Mouse (Mus musculus): ENCODE data around the gene Mindy4b-ps. TPM values are rescaled to one million over a fixed set of nuclear protein-coding genes. Genes with fewer than 3 reads are reported as not detected.
"Not testable (repeated sequence)": the region's sequence is repeated elsewhere in the genome, so short reads cannot be mapped to it uniquely, and the experiment has no call there.

Mindy4b-ps gene
- 0.12 and 0.21 TPM in 2 replicates for polyA plus RNA-seq (2015; fragmentation: Nextera tagmentation; extraction: Ambion mirVana)

GRCm38 (mm10) chr3:58822211-58822610, at the start of gene Mindy4b-ps:
Gene Mindy4b-ps (minus strand): TSS chr3:58822311.
- ATAC-seq = no peak
- no peak within 1 kb of the TSS for H3K4me2 ChIP-seq (ENCODE audit: low read length)
- H3K4me1 ChIP-seq (ENCODE audit: control insufficient read depth, insufficient read depth, low read depth, low read length) = peaks cover 4% of the 10 kb centered on the region; the same call in 1 of the 2 replicates
- no peak within 1 kb of the TSS for H3K4me3 ChIP-seq (ENCODE audit: low read length)
- H3K9me3 ChIP-seq (ENCODE audit: control insufficient read depth, low read length) = no peaks in the 10 kb centered on the region
- 76% methylated on average over 4 of the region's 4 CpGs for WGBS
- no peaks in the 10 kb centered on the region for H3K27me3 ChIP-seq (replicated peaks; ENCODE audit: control insufficient read depth, insufficient read depth, low read length)
- no peak within 1 kb of the TSS for H3K27ac ChIP-seq (ENCODE audit: low read depth, low read length)
- H3K9ac ChIP-seq (ENCODE audit: low read depth, low read length) = no peak within 1 kb of the TSS
- no peaks in the 10 kb centered on the region for H3K36me3 ChIP-seq (ENCODE audit: control insufficient read depth, insufficient read depth, low read length)

GRCm38 (mm10) chr3:58871882-58872281, 49.8 kb upstream of the Mindy4b-ps start:
- not testable (repeated sequence) for H3K4me2 ChIP-seq (ENCODE audit: low read length); H3K27me3 ChIP-seq (replicated peaks; ENCODE audit: control insufficient read depth, insufficient read depth, low read length); H3K36me3 ChIP-seq (ENCODE audit: control insufficient read depth, insufficient read depth, low read length); H3K27ac ChIP-seq (ENCODE audit: low read depth, low read length); H3K9me3 ChIP-seq (ENCODE audit: control insufficient read depth, low read length); H3K4me3 ChIP-seq (ENCODE audit: low read length); H3K4me1 ChIP-seq (ENCODE audit: control insufficient read depth, insufficient read depth, low read depth, low read length); ATAC-seq; H3K9ac ChIP-seq (ENCODE audit: low read depth, low read length)
- 70% methylated on average over 2 of the region's 2 CpGs for WGBS

GRCm38 (mm10) chr3:58865690-58866089, 43.6 kb upstream of the Mindy4b-ps start:
- H3K27me3 ChIP-seq (replicated peaks; ENCODE audit: control insufficient read depth, insufficient read depth, low read length) = no peaks in the 10 kb centered on the region
- H3K9ac ChIP-seq (ENCODE audit: low read depth, low read length) = no peak overlapping the region
- H3K27ac ChIP-seq (ENCODE audit: low read depth, low read length) = no peak overlapping the region
- no peaks in the 10 kb centered on the region for H3K9me3 ChIP-seq (ENCODE audit: control insufficient read depth, low read length)
- H3K36me3 ChIP-seq (ENCODE audit: control insufficient read depth, insufficient read depth, low read length) = no peaks in the 10 kb centered on the region
- no peak overlapping the region for H3K4me3 ChIP-seq (ENCODE audit: low read length)
- no peak overlapping the region for H3K4me2 ChIP-seq (ENCODE audit: low read length)
- peak; percentile 17; the same call in 1 of the 2 replicates for ATAC-seq
- WGBS = 29% methylated on average over 7 of the region's 7 CpGs
- H3K4me1 ChIP-seq (ENCODE audit: control insufficient read depth, insufficient read depth, low read depth, low read length) = no peaks in the 10 kb centered on the region

GRCm38 (mm10) chr3:58862976-58863375, 40.9 kb upstream of the Mindy4b-ps start:
- Histone ChIP-seq H3K9me3 (ENCODE audit: control insufficient read depth, low read length) (no peaks in the 10 kb centered on the region), H3K4me3 (ENCODE audit: low read length) (no peak overlapping the region), H3K27me3 (replicated peaks; ENCODE audit: control insufficient read depth, insufficient read depth, low read length) (no peaks in the 10 kb centered on the region), H3K9ac (ENCODE audit: low read depth, low read length) (no peak overlapping the region), H3K4me1 (ENCODE audit: control insufficient read depth, insufficient read depth, low read depth, low read length) (no peaks in the 10 kb centered on the region), H3K36me3 (ENCODE audit: control insufficient read depth, insufficient read depth, low read length) (no peaks in the 10 kb centered on the region), H3K4me2 (ENCODE audit: low read length) (no peak overlapping the region), H3K27ac (ENCODE audit: low read depth, low read length) (no peak overlapping the region)
- 66% methylated on average over 2 of the region's 2 CpGs for WGBS
- no peak for ATAC-seq

GRCm38 (mm10) chr3:58843415-58843814, 21.3 kb upstream of the Mindy4b-ps start:
- no peak overlapping the region for H3K4me3 ChIP-seq (ENCODE audit: low read length)
- no peaks in the 10 kb centered on the region for H3K27me3 ChIP-seq (replicated peaks; ENCODE audit: control insufficient read depth, insufficient read depth, low read length)
- no peak for ATAC-seq
- no peaks in the 10 kb centered on the region for H3K36me3 ChIP-seq (ENCODE audit: control insufficient read depth, insufficient read depth, low read length)
- WGBS = 72% methylated on average over 1 of the region's 1 CpGs
- H3K9me3 ChIP-seq (ENCODE audit: control insufficient read depth, low read length) = no peaks in the 10 kb centered on the region
- no peaks in the 10 kb centered on the region for H3K4me1 ChIP-seq (ENCODE audit: control insufficient read depth, insufficient read depth, low read depth, low read length)
- H3K4me2 ChIP-seq (ENCODE audit: low read length) = no peak overlapping the region
- H3K9ac ChIP-seq (ENCODE audit: low read depth, low read length) = no peak overlapping the region
- no peak overlapping the region for H3K27ac ChIP-seq (ENCODE audit: low read depth, low read length)

- peak; percentile 76 for ATAC-seq
- no peaks in the 10 kb centered on the region for H3K9me3 ChIP-seq (ENCODE audit: control insufficient read depth, low read length)
- no peak overlapping the region for H3K9ac ChIP-seq (ENCODE audit: low read depth, low read length)
- H3K4me1 ChIP-seq (ENCODE audit: control insufficient read depth, insufficient read depth, low read depth, low read length) = no peaks in the 10 kb centered on the region
- H3K4me2 ChIP-seq (ENCODE audit: low read length) = no peak overlapping the region
- H3K4me3 ChIP-seq (ENCODE audit: low read length) = no peak overlapping the region
- no peaks in the 10 kb centered on the region for H3K27me3 ChIP-seq (replicated peaks; ENCODE audit: control insufficient read depth, insufficient read depth, low read length)
- no peaks in the 10 kb centered on the region for H3K36me3 ChIP-seq (ENCODE audit: control insufficient read depth, insufficient read depth, low read length)
- no peak overlapping the region for H3K27ac ChIP-seq (ENCODE audit: low read depth, low read length)
- 80% methylated on average over 5 of the region's 5 CpGs for WGBS
Observed at GRCm38 (mm10) chr3:58833442-58834160, 11.5 kb upstream of the Mindy4b-ps start.

GRCm38 (mm10) chr3:58832888-58833287, 10.8 kb upstream of the Mindy4b-ps start:
- Histone ChIP-seq H3K4me3 (ENCODE audit: low read length) (no peak overlapping the region), H3K27ac (ENCODE audit: low read depth, low read length) (no peak overlapping the region), H3K9me3 (ENCODE audit: control insufficient read depth, low read length) (no peaks in the 10 kb centered on the region), H3K9ac (ENCODE audit: low read depth, low read length) (no peak overlapping the region), H3K27me3 (replicated peaks; ENCODE audit: control insufficient read depth, insufficient read depth, low read length) (no peaks in the 10 kb centered on the region), H3K4me2 (ENCODE audit: low read length) (no peak overlapping the region), H3K4me1 (ENCODE audit: control insufficient read depth, insufficient read depth, low read depth, low read length) (no peaks in the 10 kb centered on the region), H3K36me3 (ENCODE audit: control insufficient read depth, insufficient read depth, low read length) (no peaks in the 10 kb centered on the region)
- 79% methylated on average over 2 of the region's 2 CpGs for WGBS
- ATAC-seq = no peak

GRCm38 (mm10) chr3:58831586-58831985, 9.5 kb upstream of the Mindy4b-ps start:
- no peak overlapping the region for H3K4me3 ChIP-seq (ENCODE audit: low read length)
- WGBS = 85% methylated on average over 5 of the region's 5 CpGs

GRCm38 (mm10) chr3:58829926-58830325, 7.8 kb upstream of the Mindy4b-ps start:
- Histone ChIP-seq H3K4me2 (ENCODE audit: low read length) (no peak overlapping the region), H3K36me3 (ENCODE audit: control insufficient read depth, insufficient read depth, low read length) (no peaks in the 10 kb centered on the region), H3K9ac (ENCODE audit: low read depth, low read length) (no peak overlapping the region), H3K9me3 (ENCODE audit: control insufficient read depth, low read length) (no peaks in the 10 kb centered on the region), H3K27ac (ENCODE audit: low read depth, low read length) (no peak overlapping the region), H3K27me3 (replicated peaks; ENCODE audit: control insufficient read depth, insufficient read depth, low read length) (no peaks in the 10 kb centered on the region), H3K4me3 (ENCODE audit: low read length) (no peak overlapping the region), H3K4me1 (ENCODE audit: control insufficient read depth, insufficient read depth, low read depth, low read length) (no peaks in the 10 kb centered on the region)
- WGBS = 94% methylated on average over 1 of the region's 1 CpGs
- ATAC-seq = no peak

More at GRCm38 (mm10) chr3:58831586-58831985, 9.5 kb upstream of the Mindy4b-ps start:
- ATAC-seq = no peak
- Histone ChIP-seq H3K4me2 (ENCODE audit: low read length) (no peak overlapping the region), H3K9ac (ENCODE audit: low read depth, low read length) (no peak overlapping the region), H3K27ac (ENCODE audit: low read depth, low read length) (no peak overlapping the region), H3K36me3 (ENCODE audit: control insufficient read depth, insufficient read depth, low read length) (no peaks in the 10 kb centered on the region), H3K27me3 (replicated peaks; ENCODE audit: control insufficient read depth, insufficient read depth, low read length) (no peaks in the 10 kb centered on the region), H3K9me3 (ENCODE audit: control insufficient read depth, low read length) (no peaks in the 10 kb centered on the region), H3K4me1 (ENCODE audit: control insufficient read depth, insufficient read depth, low read depth, low read length) (no peaks in the 10 kb centered on the region)

Data from hindbrain, embryonic 16.5 days (tissue).